Mouse (Mus musculus) CD4-positive, CD25-positive, alpha-beta regulatory T cell, adult 4 months (primary cell): ENCODE data around the gene Tfap2b. TPM values are rescaled to one million over a fixed set of nuclear protein-coding genes. Genes with fewer than 3 reads are reported as not detected.

Experiments used
- ATAC-seq: one replicate; pipeline ENCODE4 v1.8.0; 2017
- polyA plus RNA-seq, 2 experiments: library from polyadenylated mRNA; unstranded; fragments of 100-300 nt; shearing (Covaris generic); gene quantifications; one replicate each; pipeline ENCODE4 v1.2.1; 2017

Tfap2b gene
- polyA plus RNA-seq, 2 experiments from 2014 or later = 0.10 TPM; not detected in 1

GRCm38 (mm10) chr1:19233857-19234256, 25.1 kb downstream of the Tfap2b start:
- ATAC-seq = no peak

- no peak for ATAC-seq
Measured at GRCm38 (mm10) chr1:19234432-19235205, 25.9 kb downstream of the Tfap2b start.

GRCm38 (mm10) chr1:19236051-19236450, 27.3 kb downstream of the Tfap2b start:
- ATAC-seq = no peak

- ATAC-seq = no peak
Measured at GRCm38 (mm10) chr1:19236591-19236990, 27.9 kb downstream of the Tfap2b start.

GRCm38 (mm10) chr1:19237061-19237460, 28.3 kb downstream of the Tfap2b start:
- no peak for ATAC-seq

- ATAC-seq = no peak
Measured at GRCm38 (mm10) chr1:19237721-19238410, 29.2 kb downstream of the Tfap2b start.

- no peak for ATAC-seq
Measured at GRCm38 (mm10) chr1:19240054-19240453, 31.3 kb downstream of the Tfap2b start.

- no peak for ATAC-seq
Measured at GRCm38 (mm10) chr1:19241316-19241715, 32.6 kb downstream of the Tfap2b start.

- no peak for ATAC-seq
Measured at GRCm38 (mm10) chr1:19242021-19242420, 33.3 kb downstream of the Tfap2b start.

GRCm38 (mm10) chr1:19245032-19245431, 36.3 kb downstream of the Tfap2b start:
- ATAC-seq = no peak

- no peak for ATAC-seq
Measured at GRCm38 (mm10) chr1:19251286-19251685, 42.6 kb downstream of the Tfap2b start.

- ATAC-seq = no peak
Measured at GRCm38 (mm10) chr1:19269596-19269995, 60.9 kb downstream of the Tfap2b start.

Other genes starting within 250 kb of the Tfap2b start
- not detected for gene Tfap2d, start 105.9 kb upstream of the Tfap2b start, polyA plus RNA-seq